Mouse (Mus musculus) heart, adult 9 months (tissue): ENCODE results near the gene Stox2.
"Not testable (repeated sequence)": the region's sequence is repeated elsewhere in the genome, so short reads cannot be mapped to it uniquely, and the experiment has no call there.

Experiments used
- DNase-seq, 2 experiments: peaks; one replicate each; pipeline ENCODE4 v3.0.0; 2022; ENCODE audit warnings: low spot score in 2 of 2

Gene Stox2

GRCm38 (mm10) chr8:47446312-47447046, at the start of gene Stox2:
TSS of gene Stox2 (minus strand) at chr8:47446362.
- DNase-seq, result no peak

- DNase-seq, result no peak
Measured at GRCm38 (mm10) chr8:47495428-47495827, 49.3 kb upstream of the Stox2 start.

- no peak for DNase-seq
Measured at GRCm38 (mm10) chr8:47494602-47495153, 48.5 kb upstream of the Stox2 start.

- no peak for DNase-seq
Measured at GRCm38 (mm10) chr8:47493106-47493505, 46.9 kb upstream of the Stox2 start.

- no peak for DNase-seq
Measured at GRCm38 (mm10) chr8:47487231-47487630, 41.1 kb upstream of the Stox2 start.

- no peak for DNase-seq
Measured at GRCm38 (mm10) chr8:47482354-47483071, 36.4 kb upstream of the Stox2 start.

- DNase-seq, result no peak
Measured at GRCm38 (mm10) chr8:47480039-47480438, 33.9 kb upstream of the Stox2 start.

- peak; percentile 64 to 78 for DNase-seq
Measured at GRCm38 (mm10) chr8:47461650-47462049, 15.5 kb upstream of the Stox2 start.

- no peak for DNase-seq
Measured at GRCm38 (mm10) chr8:47459216-47459749, 13.1 kb upstream of the Stox2 start.

- DNase-seq, result no peak
Measured at GRCm38 (mm10) chr8:47458591-47458990, 12.4 kb upstream of the Stox2 start.

- peak in 1 of 2 experiments; percentile 46 for DNase-seq
Measured at GRCm38 (mm10) chr8:47449211-47449610, 3.0 kb upstream of the Stox2 start.

GRCm38 (mm10) chr8:47439271-47439670, 6.9 kb downstream of the Stox2 start:
- peak; percentile 26 to 40 for DNase-seq

GRCm38 (mm10) chr8:47437976-47438375, 8.2 kb downstream of the Stox2 start:
- DNase-seq, result peak in 1 of 2 experiments; percentile 13

- peak in 1 of 2 experiments; percentile 41 for DNase-seq
Measured at GRCm38 (mm10) chr8:47435861-47436260, 10.3 kb downstream of the Stox2 start.

GRCm38 (mm10) chr8:47435412-47435811, 10.8 kb downstream of the Stox2 start:
- DNase-seq, result peak; percentile 10 to 25

- no peak for DNase-seq
Measured at GRCm38 (mm10) chr8:47431263-47431662, 14.9 kb downstream of the Stox2 start.

GRCm38 (mm10) chr8:47414258-47414525, 32.0 kb downstream of the Stox2 start:
- not testable (repeated sequence) for DNase-seq

GRCm38 (mm10) chr8:47413524-47414257, 32.5 kb downstream of the Stox2 start:
- peak; percentile 57 to 60 for DNase-seq

GRCm38 (mm10) chr8:47412696-47413523, 33.3 kb downstream of the Stox2 start:
- DNase-seq, result peak in 1 of 2 experiments; percentile 17

GRCm38 (mm10) chr8:47411994-47412695, 34.0 kb downstream of the Stox2 start:
- no peak for DNase-seq
